6 mouse cellular contexts compared by ENCODE assay signal in the genomic region with DNA sequence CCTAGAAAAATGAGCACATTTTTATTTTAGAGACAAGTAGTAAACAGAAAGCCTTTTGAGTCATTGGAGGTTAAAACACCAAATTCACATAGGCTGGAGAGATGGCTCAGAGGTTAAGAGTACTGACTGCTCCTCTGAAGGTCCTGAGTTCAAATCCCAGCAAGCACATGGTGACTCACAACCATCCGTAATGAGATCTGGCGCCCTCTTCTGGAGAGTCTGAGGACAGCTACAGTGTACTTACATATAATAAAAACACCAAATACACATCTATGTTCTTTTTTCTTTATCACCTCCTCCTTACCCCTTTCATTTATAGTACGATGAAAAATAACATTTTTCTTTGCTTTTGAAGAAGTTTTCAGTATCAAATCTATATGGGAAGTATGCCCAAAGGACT. TPM values are rescaled to one million over a fixed set of nuclear protein-coding genes. Genes with fewer than 3 reads are reported as not detected.
DNase-seq lines count a peak whose midpoint lies in the region; ATAC-seq and TF ChIP-seq lines count a peak whose summit lies in the region.
"Not testable (repeated sequence)": the region's sequence is repeated elsewhere in the genome, so short reads cannot be mapped to it uniquely, and the experiment has no call there.

No protein-coding gene starts in this region.

- in situ Hi-C loops in CH12.LX (cut with MboI; ENCODE audit: low pct_ligation_motif_present, low pct_unique_long_range_greater_than_20kb, low sequenced_read_pairs); Patski (cut with MboI; ENCODE audit: low pct_unique_long_range_greater_than_20kb): not testable (repeated sequence)

- H3K4me2 ChIP-seq in CH12.LX (ENCODE audit: insufficient read depth, low read depth, poor library complexity, severe bottlenecking); heart, postnatal 0 days (ENCODE audit: low read depth, low read length); kidney, postnatal 0 days (ENCODE audit: low read length); liver, postnatal 0 days (ENCODE audit: low read depth, low read length); stomach, postnatal 0 days (replicated peaks; ENCODE audit: low read depth): not testable (repeated sequence)

- H3K27me3 ChIP-seq in CH12.LX (replicated peaks); Patski; heart, postnatal 0 days (ENCODE audit: control insufficient read depth, insufficient read depth, low read length); kidney, postnatal 0 days (ENCODE audit: insufficient read depth, low read length); liver, postnatal 0 days (ENCODE audit: insufficient read depth, low read length); stomach, postnatal 0 days (ENCODE audit: control insufficient read depth, insufficient read depth, low read length): not testable (repeated sequence)

- CTCF ChIA-PET in Patski (lab: Charles Lee), result not testable (repeated sequence)

- peaks cover 19 to 39% of the 10 kb centered on the region in 2 experiments for H3K36me3 ChIP-seq in CH12.LX (replicated peaks in 1 of 2; ENCODE audit: control insufficient read depth in 1 of 2, insufficient read depth in 1 of 2, low read length in 1 of 2)
- H3K36me3 ChIP-seq in heart, postnatal 0 days (replicated peaks; ENCODE audit: control insufficient read depth, insufficient read depth, low read length), result peaks cover 17% of the 10 kb centered on the region
- H3K36me3 ChIP-seq in kidney, postnatal 0 days (ENCODE audit: insufficient read depth, low read length); liver, postnatal 0 days (replicated peaks; ENCODE audit: insufficient read depth, low read length); stomach, postnatal 0 days (ENCODE audit: control insufficient read depth, insufficient read depth, low read length): not testable (repeated sequence)

- TF ChIP-seq EP300 in CH12.LX (IDR thresholded peaks at IDR 0.05; ENCODE audit: low read length); heart, postnatal 0 days (IDR thresholded peaks at IDR 0.05; ENCODE audit: low read depth); liver, postnatal 0 days (IDR thresholded peaks at IDR 0.05; ENCODE audit: low read depth); stomach, postnatal 0 days (optimal IDR thresholded peaks at IDR 0.05): not testable (repeated sequence)

- not testable (repeated sequence) for H3K4me1 ChIP-seq in CH12.LX (ENCODE audit: control insufficient read depth in 1 of 2, insufficient read depth in 2 of 2); kidney, postnatal 0 days (replicated peaks; ENCODE audit: insufficient read depth, low read length); liver, postnatal 0 days (ENCODE audit: insufficient read depth); stomach, postnatal 0 days (replicated peaks; ENCODE audit: control insufficient read depth, insufficient read depth)
- H3K4me1 ChIP-seq in heart, postnatal 0 days (ENCODE audit: control insufficient read depth, insufficient read depth), result peaks cover 16% of the 10 kb centered on the region

- not testable (repeated sequence) for H3K9ac ChIP-seq in CH12.LX (ENCODE audit: insufficient read depth, low read depth); heart, postnatal 0 days (replicated peaks; ENCODE audit: low read depth, low read length); kidney, postnatal 0 days (ENCODE audit: low read depth, low read length); liver, postnatal 0 days (replicated peaks); stomach, postnatal 0 days (ENCODE audit: low read length)

- H3K27ac ChIP-seq in CH12.LX (ENCODE audit: insufficient read depth, low read depth); heart, postnatal 0 days (ENCODE audit: low read depth); kidney, postnatal 0 days; liver, postnatal 0 days (ENCODE audit: low read depth); stomach, postnatal 0 days (replicated peaks): not testable (repeated sequence)

- POLR2A ChIA-PET in Patski (lab: Charles Lee), result not testable (repeated sequence)

- ATAC-seq in Patski; heart, postnatal 0 days (ENCODE audit: insufficient read depth, low read depth); kidney, postnatal 0 days (replicated peaks; ENCODE audit: low FRiP score, low read depth); liver, postnatal 0 days; stomach, postnatal 0 days (ENCODE audit: low FRiP score, low TSS enrichment): not testable (repeated sequence)

- dilution Hi-C loops in CH12.LX (cut with MboI; ENCODE audit: extremely low pct_ligation_motif_present, extremely low pct_unique_long_range_greater_than_20kb, low sequenced_read_pairs), result not testable (repeated sequence)

- not testable (repeated sequence) for H3K4me3 ChIP-seq in CH12.LX (replicated peaks in 1 of 3; ENCODE audit: low read depth in 2 of 3, low read length in 2 of 3, poor library complexity in 1 of 3); heart, postnatal 0 days (ENCODE audit: low read depth, low read length); kidney, postnatal 0 days (replicated peaks; ENCODE audit: low read depth, low read length); liver, postnatal 0 days (ENCODE audit: low read depth, low read length); stomach, postnatal 0 days (ENCODE audit: low read depth, low read length)

- H3K9me3 ChIP-seq in CH12.LX (replicated peaks; ENCODE audit: low read length); heart, postnatal 0 days (replicated peaks; ENCODE audit: control insufficient read depth, low read length); kidney, postnatal 0 days (replicated peaks; ENCODE audit: low read length); liver, postnatal 0 days (ENCODE audit: low read length); stomach, postnatal 0 days (ENCODE audit: control insufficient read depth, low read length): not testable (repeated sequence)

- 78% methylated on average over 3 of the region's 3 CpGs for WGBS in heart, postnatal 0 days
- WGBS in kidney, postnatal 0 days, result 75% methylated on average over 3 of the region's 3 CpGs
- 73% methylated on average over 3 of the region's 3 CpGs for WGBS in liver, postnatal 0 days (ENCODE audit: insufficient replicate concordance)
- 76% methylated on average over 3 of the region's 3 CpGs for WGBS in stomach, postnatal 0 days

- TF ChIP-seq POLR2A in CH12.LX (IDR thresholded peaks at IDR 0.05; ENCODE audit: low read depth, low read length), result not testable (repeated sequence)

- not testable (repeated sequence) for H3K79me2 ChIP-seq in CH12.LX (replicated peaks; ENCODE audit: control insufficient read depth, extremely low read depth, insufficient read depth, poor library complexity, severe bottlenecking)

- not testable (repeated sequence) for TF ChIP-seq RAD21 in CH12.LX (IDR thresholded peaks at IDR 0.05; ENCODE audit: low read depth, low read length)

- TF ChIP-seq CTCF in CH12.LX (conservative IDR thresholded peaks at IDR 0.05 in 1 of 2, IDR thresholded peaks at IDR 0.05 in 1 of 2; ENCODE audit: low read depth in 2 of 2, low read length in 2 of 2) (peak; percentile 21 to 31; a peak in 3 of 4 replicates), Patski (IDR thresholded peaks at IDR 0.05) (peak; percentile 30)
- TF ChIP-seq CTCF in heart, postnatal 0 days (IDR thresholded peaks at IDR 0.05; ENCODE audit: low read depth), result peak; percentile 14; the same call in 1 of the 2 replicates
- TF ChIP-seq CTCF in kidney, postnatal 0 days (IDR thresholded peaks at IDR 0.05; ENCODE audit: low read depth), result peak; percentile 29; the same call in 1 of the 2 replicates
- peak; percentile 50 for TF ChIP-seq CTCF in liver, postnatal 0 days (IDR thresholded peaks at IDR 0.05; ENCODE audit: low read depth)
- 0 out of 2 replicates have a peak, but pooled peaks have one; percentile 21 for TF ChIP-seq CTCF in stomach, postnatal 0 days (IDR thresholded peaks at IDR 0.05; ENCODE audit: low read depth)

- DNase-seq in CH12.LX (ENCODE audit: extremely low read depth); Patski (ENCODE audit: low read depth, low spot score); heart, postnatal 0 days (ENCODE audit: low spot score); kidney, postnatal 0 days (ENCODE audit: low spot score); liver, postnatal 0 days; stomach, postnatal 0 days (ENCODE audit: low spot score): not testable (repeated sequence)

RNA-seq across cellular contexts. Expression of a gene that starts 46.9 kb away (rescaled TPM):
- total RNA-seq in CH12.LX (2012; rRNA removed), result 15.3 and 17.9 TPM in 2 replicates
- total RNA-seq in CH12.LX (2014; rRNA removed), result 9.0 and 13.0 TPM in 2 replicates
- 16.3 and 21.5 TPM in 2 replicates for polyA plus RNA-seq in CH12.LX (2012; ENCODE audit: insufficient read length, low read depth)
- polyA plus RNA-seq in Patski (2021), result 41.0 TPM
- 38.6 and 56.7 TPM in 2 replicates for total RNA-seq in heart, postnatal 0 days (2014; rRNA removed; ENCODE audit: low replicate concordance)
- 13.8 and 16.3 TPM in 2 replicates for polyA plus RNA-seq in heart, postnatal 0 days (2015; fragmentation: Nextera tagmentation; extraction: Ambion mirVana)
- polyA plus RNA-seq in kidney, postnatal 0 days (2015; fragmentation: Nextera tagmentation; extraction: Ambion mirVana), result 7.2 and 7.5 TPM in 2 replicates
- 2.3 and 2.5 TPM in 2 replicates for polyA plus RNA-seq in liver, postnatal 0 days (2015; fragmentation: Nextera tagmentation; extraction: Ambion mirVana)
- polyA plus RNA-seq in stomach, postnatal 0 days (2015; fragmentation: Nextera tagmentation; extraction: Ambion mirVana), result 3.7 and 4.4 TPM in 2 replicates

RNA-seq across cellular contexts. Expression of a gene that starts 47.1 kb away (rescaled TPM):
- total RNA-seq in CH12.LX (2012; rRNA removed), result 13.4 and 21.6 TPM in 2 replicates
- 22.3 and 25.1 TPM in 2 replicates for total RNA-seq in CH12.LX (2014; rRNA removed)
- 25.5 and 38.7 TPM in 2 replicates for polyA plus RNA-seq in CH12.LX (2012; ENCODE audit: insufficient read length, low read depth)
- polyA plus RNA-seq in Patski (2021), result 33.5 TPM
- 3.8 and 4.6 TPM in 2 replicates for total RNA-seq in heart, postnatal 0 days (2014; rRNA removed; ENCODE audit: low replicate concordance)
- polyA plus RNA-seq in heart, postnatal 0 days (2015; fragmentation: Nextera tagmentation; extraction: Ambion mirVana), result 43.7 and 45.0 TPM in 2 replicates
- polyA plus RNA-seq in kidney, postnatal 0 days (2015; fragmentation: Nextera tagmentation; extraction: Ambion mirVana), result 47.7 and 52.5 TPM in 2 replicates
- 13.9 and 15.8 TPM in 2 replicates for polyA plus RNA-seq in liver, postnatal 0 days (2015; fragmentation: Nextera tagmentation; extraction: Ambion mirVana)
- 33.8 and 35.3 TPM in 2 replicates for polyA plus RNA-seq in stomach, postnatal 0 days (2015; fragmentation: Nextera tagmentation; extraction: Ambion mirVana)

RNA-seq across cellular contexts. Expression of a gene that starts 51.3 kb away (rescaled TPM):
- total RNA-seq in CH12.LX (2012; rRNA removed) (12.3 and 12.4 TPM in 2 replicates), CH12.LX (2014; rRNA removed) (9.9 and 10.5 TPM in 2 replicates)
- polyA plus RNA-seq in CH12.LX (2012; ENCODE audit: insufficient read length, low read depth) (12.7 and 14.3 TPM in 2 replicates), Patski (2021) (21.3 TPM)
- total RNA-seq in heart, postnatal 0 days (2014; rRNA removed; ENCODE audit: low replicate concordance), result 29.1 and 44.3 TPM in 2 replicates
- 8.0 and 8.2 TPM in 2 replicates for polyA plus RNA-seq in heart, postnatal 0 days (2015; fragmentation: Nextera tagmentation; extraction: Ambion mirVana)
- 3.5 and 3.7 TPM in 2 replicates for polyA plus RNA-seq in kidney, postnatal 0 days (2015; fragmentation: Nextera tagmentation; extraction: Ambion mirVana)
- 1.2 and 1.7 TPM in 2 replicates for polyA plus RNA-seq in liver, postnatal 0 days (2015; fragmentation: Nextera tagmentation; extraction: Ambion mirVana)
- polyA plus RNA-seq in stomach, postnatal 0 days (2015; fragmentation: Nextera tagmentation; extraction: Ambion mirVana), result 3.2 and 3.3 TPM in 2 replicates
